Comparison of ENCODE assay signal across 21 mouse cellular contexts in genomic region chr17:14414511-14414910, GRCm38 (mm10).
DNase-seq lines count a peak whose midpoint lies in the region; ATAC-seq lines count a peak whose summit lies in the region.
"Had no signal": no experiment of that assay in that cellular context is flagged by ENCODE, and none has a peak within 500 bp of the region (broad histone marks: within the 10 kb centered on the region; RNA-seq: fewer than 3 reads in every experiment).

No protein-coding gene starts in this region.

- H3K4me1 ChIP-seq in limb, embryonic 12.5 days (replicated peaks): peaks cover 13% of the 10 kb centered on the region
- H3K4me1 ChIP-seq in limb, embryonic 10.5 days: peaks cover 4% of the 10 kb centered on the region; the same call in 1 of the 2 replicates
- H3K4me1 ChIP-seq in forebrain, embryonic 13.5 days: no peaks in the 10 kb centered on the region
- H3K4me1 ChIP-seq: embryonic facial prominence, embryonic 12.5 days; forebrain, embryonic 10.5 days; forebrain, embryonic 12.5 days; forebrain, embryonic 15.5 days had no signal

- H3K4me2 ChIP-seq in limb, embryonic 12.5 days: no peak overlapping the region
- H3K4me2 ChIP-seq in forebrain, embryonic 13.5 days: no peak overlapping the region
- H3K4me2 ChIP-seq: embryonic facial prominence, embryonic 12.5 days; forebrain, embryonic 12.5 days; forebrain, embryonic 15.5 days had no signal

- 0 out of 2 replicates have a peak overlapping the region, but pooled peaks have one; percentile 45 for H3K27ac ChIP-seq in limb, embryonic 12.5 days
- H3K27ac ChIP-seq in limb, embryonic 10.5 days: no peak overlapping the region; the same call in 1 of the 2 replicates
- no peak overlapping the region for H3K27ac ChIP-seq in forebrain, embryonic 13.5 days
- H3K27ac ChIP-seq: embryonic facial prominence, embryonic 12.5 days; forebrain, embryonic 10.5 days; forebrain, embryonic 12.5 days; forebrain, embryonic 15.5 days had no signal

- no peaks in the 10 kb centered on the region for H3K9me3 ChIP-seq in limb, embryonic 12.5 days
- no peaks in the 10 kb centered on the region for H3K9me3 ChIP-seq in limb, embryonic 10.5 days (replicated peaks)
- no peaks in the 10 kb centered on the region for H3K9me3 ChIP-seq in forebrain, embryonic 13.5 days (replicated peaks)
- H3K9me3 ChIP-seq: embryonic facial prominence, embryonic 12.5 days; forebrain, embryonic 10.5 days; forebrain, embryonic 12.5 days; forebrain, embryonic 15.5 days had no signal

- WGBS in limb, embryonic 12.5 days: 52% methylated on average over 5 of the region's 5 CpGs
- 80% methylated on average over 5 of the region's 5 CpGs for WGBS in limb, embryonic 10.5 days
- 76% methylated on average over 5 of the region's 5 CpGs for whole genome bisulfite sequencing in forebrain, embryonic 13.5 days

- no peak overlapping the region for H3K4me3 ChIP-seq in limb, embryonic 12.5 days (replicated peaks)
- H3K4me3 ChIP-seq in limb, embryonic 10.5 days: no peak overlapping the region
- no peak overlapping the region for H3K4me3 ChIP-seq in forebrain, embryonic 13.5 days
- H3K4me3 ChIP-seq: embryonic facial prominence, embryonic 12.5 days; forebrain, embryonic 10.5 days; forebrain, embryonic 12.5 days; forebrain, embryonic 15.5 days had no signal

- H3K36me3 ChIP-seq in limb, embryonic 12.5 days: no peaks in the 10 kb centered on the region
- H3K36me3 ChIP-seq in limb, embryonic 10.5 days: no peaks in the 10 kb centered on the region
- H3K36me3 ChIP-seq in forebrain, embryonic 13.5 days (ENCODE audit: poor library complexity, severe bottlenecking): no peaks in the 10 kb centered on the region
- H3K36me3 ChIP-seq: embryonic facial prominence, embryonic 12.5 days; forebrain, embryonic 10.5 days; forebrain, embryonic 12.5 days; forebrain, embryonic 15.5 days; G1E had no signal

- H3K9ac ChIP-seq in limb, embryonic 12.5 days (replicated peaks): no peak overlapping the region
- H3K9ac ChIP-seq in forebrain, embryonic 13.5 days: no peak overlapping the region
- H3K9ac ChIP-seq: embryonic facial prominence, embryonic 12.5 days; forebrain, embryonic 12.5 days; forebrain, embryonic 15.5 days; forebrain, postnatal 0 days had no signal

- ATAC-seq in limb, embryonic 12.5 days (ENCODE audit: insufficient number of reproducible peaks, insufficient read depth, low FRiP score, low TSS enrichment, low read depth): no peak
- ATAC-seq in forebrain, embryonic 13.5 days: no peak
- ATAC-seq: CD4-positive, CD25-positive, alpha-beta regulatory T cell, adult 4 months; forebrain, embryonic 15.5 days; forebrain, postnatal 0 days had no signal

- peaks cover 2% of the 10 kb centered on the region; the same call in 1 of the 2 replicates for H3K27me3 ChIP-seq in limb, embryonic 12.5 days
- 0 out of 2 replicates have a peak, but pooled peaks cover 5% of the 10 kb centered on the region for H3K27me3 ChIP-seq in limb, embryonic 10.5 days (ENCODE audit: low read depth, poor library complexity, severe bottlenecking)
- no peaks in the 10 kb centered on the region for H3K27me3 ChIP-seq in forebrain, embryonic 13.5 days
- H3K27me3 ChIP-seq: embryonic facial prominence, embryonic 12.5 days; forebrain, embryonic 12.5 days; forebrain, embryonic 15.5 days had no signal

- no peak for DNase-seq in limb, embryonic 10.5 days (ENCODE audit: low spot score)
- peak; percentile 74 for DNase-seq in NIH3T3 (ENCODE audit: low read depth)
- DNase-seq in left cerebral cortex, adult 8-10 months (ENCODE audit: low spot score in 2 of 2): no peak
- DNase-seq: adrenal gland, adult 2 months; adrenal gland, postnatal 10 days; adrenal gland, postnatal 25 days; B cell, adult 2 months; cerebellum, adult 11 months; cerebellum, adult 18-20 months; cerebellum, adult 8-10 months; cerebellum, postnatal 10 days; cerebellum, postnatal 25 days; forebrain, postnatal 0 days had no signal
